Mouse (Mus musculus): ENCODE measurements around the gene S100a4.

S100a4 gene

GRCm38 (mm10) chr3:90623435-90624071 lies 20.0 kb downstream of the S100a4 start:
- DNase-seq (ENCODE audit: low read depth in 1 of 2, low spot score in 2 of 2): no peak

GRCm38 (mm10) chr3:90625496-90625895 lies 21.9 kb downstream of the S100a4 start:
- DNase-seq (ENCODE audit: low read depth in 1 of 2, low spot score in 2 of 2): no peak

- no peak for DNase-seq (ENCODE audit: low read depth in 1 of 2, low spot score in 2 of 2)
These were observed 22.9 kb downstream of the S100a4 start for GRCm38 (mm10) chr3:90626266-90627021.

GRCm38 (mm10) chr3:90627366-90627765 lies 23.8 kb downstream of the S100a4 start:
- no peak for DNase-seq (ENCODE audit: low read depth in 1 of 2, low spot score in 2 of 2)

- DNase-seq (ENCODE audit: low read depth in 1 of 2, low spot score in 2 of 2): no peak
These were observed 24.2 kb downstream of the S100a4 start for GRCm38 (mm10) chr3:90627807-90628206.

GRCm38 (mm10) chr3:90629298-90629697 lies 25.7 kb downstream of the S100a4 start:
- DNase-seq (ENCODE audit: low read depth in 1 of 2, low spot score in 2 of 2): no peak

- DNase-seq (ENCODE audit: low read depth in 1 of 2, low spot score in 2 of 2): no peak
These were observed 28.4 kb downstream of the S100a4 start for GRCm38 (mm10) chr3:90631984-90632383.

- no peak for DNase-seq (ENCODE audit: low read depth in 1 of 2, low spot score in 2 of 2)
These were observed 35.1 kb downstream of the S100a4 start for GRCm38 (mm10) chr3:90638511-90639275.

GRCm38 (mm10) chr3:90639511-90640154 lies 36.1 kb downstream of the S100a4 start:
- DNase-seq (ENCODE audit: low read depth in 1 of 2, low spot score in 2 of 2): no peak

- no peak for DNase-seq (ENCODE audit: low read depth in 1 of 2, low spot score in 2 of 2)
These were observed 37.4 kb downstream of the S100a4 start for GRCm38 (mm10) chr3:90640981-90641380.

- peak in 1 of 2 experiments; percentile 26 for DNase-seq (ENCODE audit: low read depth in 1 of 2, low spot score in 2 of 2)
These were observed 40.6 kb downstream of the S100a4 start for GRCm38 (mm10) chr3:90644220-90644619.

- DNase-seq (ENCODE audit: low read depth in 1 of 2, low spot score in 2 of 2): no peak
These were observed 43.7 kb downstream of the S100a4 start for GRCm38 (mm10) chr3:90647291-90647690.

GRCm38 (mm10) chr3:90648981-90649380 lies 45.4 kb downstream of the S100a4 start:
- no peak for DNase-seq (ENCODE audit: low read depth in 1 of 2, low spot score in 2 of 2)

- no peak for DNase-seq (ENCODE audit: low read depth in 1 of 2, low spot score in 2 of 2)
These were observed 46.3 kb downstream of the S100a4 start for GRCm38 (mm10) chr3:90649832-90650231.

GRCm38 (mm10) chr3:90652878-90653508 lies 49.4 kb downstream of the S100a4 start:
- no peak for DNase-seq (ENCODE audit: low read depth in 1 of 2, low spot score in 2 of 2)

GRCm38 (mm10) chr3:90653717-90654116 lies 50.1 kb downstream of the S100a4 start, which contains the start of gene S100a7a:
Gene S100a7a, plus strand, starts transcription at chr3:90654017.
- DNase-seq (ENCODE audit: low read depth in 1 of 2, low spot score in 2 of 2): no peak

Measured in monocyte, adult 2 months (primary cell).